Mouse (Mus musculus) brain, adult 10 weeks (tissue): ENCODE data around the gene Gm10306. TPM values are rescaled to one million over a fixed set of nuclear protein-coding genes. Genes with fewer than 3 reads are reported as not detected.

Experiments used
- polyA plus RNA-seq: library from polyadenylated mRNA; stranded (reverse); fragments of 350-450 nt; fragmentation: Illumina TruSeq; extraction: RNeasy Lipid Tissue Mini Kit (QIAGEN cat#74804); gene quantifications from one replicate; pipeline ENCODE4 v1.2.3, GENCODE M21; 2015; ENCODE audit warnings: low read depth, low replicate concordance

Gene Gm10306
- not detected for polyA plus RNA-seq

DNA sequence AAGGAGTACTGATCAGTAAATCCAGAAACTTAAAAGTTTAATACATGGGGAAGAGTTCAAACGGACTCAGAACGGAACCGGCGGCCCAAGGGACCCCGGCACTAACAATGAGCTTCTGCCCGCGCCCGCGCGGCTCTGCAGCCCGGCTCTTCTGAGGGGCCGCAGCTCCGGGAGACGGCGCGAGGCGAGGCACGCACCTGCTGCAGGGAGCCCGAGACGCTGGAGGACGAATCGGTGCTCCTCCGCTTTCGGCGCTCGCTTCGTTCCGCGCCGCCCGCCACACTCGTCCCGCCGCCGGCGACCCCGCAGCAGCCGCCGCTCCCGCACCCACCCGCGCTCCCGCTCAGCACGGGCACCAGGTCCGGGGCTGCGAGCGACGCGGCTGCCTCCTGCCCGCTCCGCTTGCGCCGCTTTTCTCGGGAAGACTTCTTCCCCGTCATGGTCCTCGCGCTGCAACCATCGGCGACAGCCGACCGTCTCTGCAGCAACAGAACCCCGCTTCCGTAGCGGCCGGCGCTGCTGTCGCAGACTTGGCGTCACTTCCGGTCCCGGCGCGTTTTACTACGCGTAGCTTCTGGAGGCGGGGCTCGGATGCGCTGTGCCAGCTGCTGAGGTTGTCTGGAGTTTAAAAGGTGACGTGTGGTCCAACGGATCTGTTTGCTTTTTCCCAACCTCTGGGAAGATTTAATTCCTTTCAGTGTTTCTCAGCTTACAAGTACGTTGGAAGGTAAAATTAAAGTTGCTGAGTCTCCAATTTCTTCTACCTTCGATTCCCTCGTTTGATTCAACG lies at the start of gene Gm10306, which contains the start of gene Caap1:
TSS of gene Gm10306 (plus strand) at position 282 of the 790 bp plus-strand sequence.
TSS of gene Caap1 (minus strand) at position 532 of the 790 bp plus-strand sequence.

DNA sequence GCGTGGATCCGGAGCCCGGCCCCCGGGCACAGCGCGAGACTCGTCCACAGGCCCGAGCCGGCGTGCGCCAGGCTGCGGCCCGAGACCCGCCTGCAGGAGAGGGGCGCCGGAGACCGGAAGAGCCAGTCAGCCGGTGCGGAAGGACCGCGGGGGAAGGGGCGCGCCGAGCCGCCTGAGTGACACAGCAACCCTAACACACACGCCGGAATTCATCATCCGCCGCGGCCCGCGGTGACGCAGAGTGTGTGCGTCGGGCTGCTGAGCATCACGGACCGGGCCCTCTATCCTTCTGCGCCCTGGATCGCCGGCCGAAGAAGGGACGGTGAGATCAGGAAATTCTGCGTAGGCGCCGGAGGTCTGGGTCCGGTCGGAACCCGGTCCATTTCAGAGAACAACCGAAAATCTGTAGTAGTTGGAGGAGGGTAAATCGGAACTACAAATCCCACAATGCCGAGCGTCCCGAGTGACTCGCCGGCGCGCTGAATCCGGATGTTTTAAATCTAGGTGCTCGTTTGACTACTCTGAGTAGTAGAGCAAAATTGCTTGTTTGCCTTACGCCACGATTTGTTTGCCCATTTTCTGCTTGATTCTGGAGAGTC lies 46.8 kb downstream of the Gm10306 start, which contains the start of gene Plaa:
TSS of gene Plaa (minus strand) at position 214 of the 599 bp plus-strand sequence.

Other genes with a start within 250 kb of the Gm10306 start
- 8.6 TPM for gene Caap1, start 250 bp downstream of the Gm10306 start, polyA plus RNA-seq
- gene Plaa, start 46.7 kb downstream of the Gm10306 start, polyA plus RNA-seq, result 34.4 TPM
- 27.0 TPM for gene Ift74, start 57.9 kb downstream of the Gm10306 start, polyA plus RNA-seq
- gene Lrrc19, start 93.6 kb downstream of the Gm10306 start, polyA plus RNA-seq, result not detected
- 9.4 TPM for gene Tek, start 182.7 kb downstream of the Gm10306 start, polyA plus RNA-seq